Mouse (Mus musculus) adrenal gland, adult 18-20 months (tissue): Measurements from ENCODE around the gene Hectd2. TPM values are rescaled to one million over a fixed set of nuclear protein-coding genes. Genes with fewer than 3 reads are reported as not detected.

Experiments
- DNase-seq, 2 experiments: peaks; one replicate each; pipeline ENCODE4 v3.0.0; 2021 to 2022; ENCODE audit warnings: low spot score in 2 of 2
- total RNA-seq, 2 experiments: library from RNA; stranded (reverse); gene quantifications; 1 replicate in 1 of 2; 2 replicates in 1 of 2; pipeline ENCODE4 v1.2.3; 2021

The Hectd2 gene
- total RNA-seq, 2 experiments from 2014 or later, result 1.4 to 2.7 TPM

DNA sequence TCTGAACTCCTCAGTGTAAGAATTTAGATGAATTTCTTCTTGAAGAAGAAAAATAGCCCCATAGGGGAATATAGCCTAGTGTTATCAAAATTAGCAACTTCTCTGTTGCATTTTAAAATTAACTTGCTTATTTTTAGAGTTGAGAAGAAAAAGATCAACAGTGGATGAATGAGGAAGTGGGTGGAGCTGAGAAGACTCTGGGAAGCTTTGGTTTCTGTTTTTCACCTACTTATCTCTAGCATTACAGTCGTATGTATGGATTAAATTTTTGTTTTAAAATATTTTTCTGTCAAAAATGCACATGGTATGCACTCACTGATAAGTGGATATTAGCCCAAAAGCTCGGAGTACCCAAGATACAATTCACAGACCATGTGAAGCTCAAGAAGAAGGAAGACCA, 6.7 kb downstream of the Hectd2 start:
- DNase-seq, result no peak

DNA sequence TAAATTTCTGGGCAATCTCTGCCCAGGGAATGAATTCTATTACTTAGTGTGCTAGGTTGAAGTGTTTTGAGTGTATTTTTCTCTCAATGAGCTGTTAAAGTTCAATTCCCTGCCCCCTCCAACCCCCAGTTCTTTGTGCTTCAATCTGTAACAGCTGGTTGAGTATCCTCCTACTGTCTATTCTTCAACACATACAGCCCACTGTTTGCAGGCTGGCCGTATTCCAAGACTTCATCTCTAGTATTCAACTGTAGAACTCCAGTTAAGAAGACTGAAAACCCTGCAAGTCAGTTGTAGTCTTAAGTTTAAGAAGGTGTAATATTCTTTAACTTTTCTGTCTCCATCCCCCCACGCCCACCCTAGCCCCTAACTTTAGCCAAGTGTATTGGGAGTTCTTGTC, 10.0 kb downstream of the Hectd2 start:
- DNase-seq, result no peak

DNA sequence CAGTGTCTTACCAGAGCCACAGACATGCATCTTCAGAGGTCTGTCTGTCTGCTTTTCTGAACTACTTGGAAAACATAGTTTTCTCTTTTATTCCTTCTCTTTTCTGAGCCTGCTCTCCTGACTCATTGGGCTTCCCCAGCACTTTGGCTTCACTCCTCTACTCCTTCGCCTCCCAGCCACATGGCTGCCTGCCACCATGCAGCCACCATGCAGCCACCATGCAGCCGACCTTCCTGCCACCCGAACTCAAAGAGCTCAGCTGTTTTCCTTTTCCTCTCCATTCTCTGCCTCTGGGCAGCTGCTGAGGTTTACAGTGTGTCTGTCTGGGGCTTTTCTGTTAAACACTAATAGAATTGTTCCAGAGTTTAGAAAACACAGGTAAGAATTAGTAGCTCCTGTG, 19.5 kb downstream of the Hectd2 start:
- no peak for DNase-seq

DNA sequence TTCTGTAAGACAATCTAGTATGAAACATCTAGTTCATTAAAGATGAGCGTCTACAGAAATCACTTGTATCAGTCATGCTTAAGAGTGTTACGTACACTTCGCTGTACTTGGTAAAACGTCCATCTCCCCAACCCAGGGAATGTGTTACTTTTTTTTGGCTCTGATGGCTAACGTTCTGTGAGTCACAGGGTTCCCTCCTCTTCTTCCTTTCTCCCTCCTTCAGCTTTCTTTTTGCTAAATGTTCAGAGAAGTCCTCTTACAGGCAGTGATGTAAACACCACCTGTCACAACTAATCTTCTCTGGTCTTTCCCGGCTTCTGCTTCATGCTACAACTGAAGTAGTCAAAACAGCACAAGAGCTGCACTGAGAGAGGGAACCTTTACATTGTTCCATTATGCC, 20.7 kb downstream of the Hectd2 start:
- DNase-seq, result no peak

DNA sequence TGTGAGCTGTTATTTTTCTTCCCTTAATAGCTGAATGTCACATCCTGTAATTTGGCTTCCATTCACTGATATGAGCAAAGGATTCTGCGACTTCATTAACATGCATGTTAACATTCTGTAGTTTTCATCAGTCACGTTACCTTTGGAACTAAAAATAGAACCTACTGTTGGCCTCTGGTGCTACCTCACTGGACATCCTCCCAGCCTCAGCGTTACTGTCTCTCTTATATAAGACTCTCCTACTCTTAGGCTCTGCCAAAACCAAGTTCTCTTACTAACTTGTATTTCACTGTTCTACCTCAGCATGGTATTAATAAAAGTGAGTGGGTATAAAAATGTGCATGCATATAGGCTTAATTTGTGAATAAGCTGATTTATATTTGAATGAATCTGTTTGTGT, 26.4 kb downstream of the Hectd2 start:
- DNase-seq, result no peak

DNA sequence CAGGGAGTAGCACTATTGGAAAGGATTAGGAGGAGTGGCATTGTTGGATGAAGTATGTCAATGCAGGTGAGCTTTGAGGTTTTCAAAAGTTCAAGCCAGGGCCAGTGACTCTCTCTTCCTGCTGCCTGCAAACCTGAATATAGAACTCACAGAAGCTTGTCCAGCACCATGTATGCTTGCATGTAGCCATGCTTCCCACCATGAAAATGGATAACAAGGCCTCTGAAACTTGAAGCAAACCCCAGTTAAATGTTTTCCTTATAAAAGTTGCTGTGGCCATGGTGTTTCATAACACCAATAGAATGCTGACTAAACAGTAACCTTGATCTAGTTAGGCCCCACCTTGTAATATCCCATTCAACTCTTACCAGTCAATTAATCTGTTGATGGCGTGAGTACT, 27.7 kb downstream of the Hectd2 start:
- DNase-seq, result no peak

DNA sequence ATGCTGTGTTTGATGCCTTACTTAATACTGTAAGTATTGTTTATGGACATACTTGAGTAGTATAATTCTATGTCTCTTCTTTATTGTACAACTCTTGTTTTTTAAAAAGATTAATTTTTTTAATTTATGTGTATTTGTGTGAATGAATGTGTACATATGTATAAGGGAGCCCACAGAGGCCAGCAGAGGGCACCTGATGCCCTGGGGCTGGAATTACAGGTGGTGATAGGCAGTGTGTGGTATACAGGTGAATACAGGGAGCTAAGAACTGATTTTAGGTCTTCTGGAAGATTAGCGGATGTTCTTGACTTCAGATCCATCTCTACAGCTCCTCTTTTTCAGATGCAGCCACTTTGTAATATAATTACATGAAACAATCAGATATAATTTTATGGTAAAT, 31.1 kb downstream of the Hectd2 start:
- no peak for DNase-seq

DNA sequence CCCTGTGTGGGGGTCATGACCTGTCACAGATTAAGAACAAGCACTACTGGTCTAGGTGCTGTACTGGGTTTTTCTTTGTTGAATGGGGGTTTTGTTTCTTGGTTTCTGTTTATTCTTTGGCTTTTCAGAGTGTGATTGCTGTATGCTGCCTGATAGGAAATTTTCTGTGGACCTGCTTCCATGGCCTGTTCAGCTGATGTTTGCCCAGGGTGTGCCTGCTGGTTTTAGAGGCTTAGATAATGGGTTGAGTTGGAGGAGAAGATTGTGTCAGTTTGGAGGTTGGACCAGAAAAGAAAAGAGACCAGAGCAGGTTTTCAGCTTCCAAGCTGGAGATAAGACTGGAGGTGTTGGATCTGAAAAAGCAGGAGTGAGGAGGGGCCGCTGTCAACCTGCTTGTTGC, 40.0 kb downstream of the Hectd2 start:
- DNase-seq, result no peak

DNA sequence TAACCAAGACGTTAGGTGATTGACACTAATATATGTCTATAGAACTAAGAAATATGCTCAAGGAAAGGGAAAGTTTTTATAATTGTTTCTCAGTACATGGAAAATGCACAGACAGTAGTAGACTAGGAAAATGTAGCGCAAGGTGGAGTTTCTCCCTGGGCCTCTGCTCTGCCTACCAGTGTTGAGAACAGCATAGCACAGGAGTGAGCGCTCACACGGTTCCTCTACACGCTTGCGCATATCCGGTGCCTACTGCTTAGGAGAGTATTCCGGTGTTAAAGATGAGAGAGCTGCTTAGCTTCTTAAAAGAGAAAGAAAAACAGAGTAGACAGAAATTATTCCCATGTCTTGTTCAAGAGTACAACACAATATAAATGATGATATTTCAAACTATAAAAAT, 47.4 kb downstream of the Hectd2 start:
- no peak for DNase-seq

DNA sequence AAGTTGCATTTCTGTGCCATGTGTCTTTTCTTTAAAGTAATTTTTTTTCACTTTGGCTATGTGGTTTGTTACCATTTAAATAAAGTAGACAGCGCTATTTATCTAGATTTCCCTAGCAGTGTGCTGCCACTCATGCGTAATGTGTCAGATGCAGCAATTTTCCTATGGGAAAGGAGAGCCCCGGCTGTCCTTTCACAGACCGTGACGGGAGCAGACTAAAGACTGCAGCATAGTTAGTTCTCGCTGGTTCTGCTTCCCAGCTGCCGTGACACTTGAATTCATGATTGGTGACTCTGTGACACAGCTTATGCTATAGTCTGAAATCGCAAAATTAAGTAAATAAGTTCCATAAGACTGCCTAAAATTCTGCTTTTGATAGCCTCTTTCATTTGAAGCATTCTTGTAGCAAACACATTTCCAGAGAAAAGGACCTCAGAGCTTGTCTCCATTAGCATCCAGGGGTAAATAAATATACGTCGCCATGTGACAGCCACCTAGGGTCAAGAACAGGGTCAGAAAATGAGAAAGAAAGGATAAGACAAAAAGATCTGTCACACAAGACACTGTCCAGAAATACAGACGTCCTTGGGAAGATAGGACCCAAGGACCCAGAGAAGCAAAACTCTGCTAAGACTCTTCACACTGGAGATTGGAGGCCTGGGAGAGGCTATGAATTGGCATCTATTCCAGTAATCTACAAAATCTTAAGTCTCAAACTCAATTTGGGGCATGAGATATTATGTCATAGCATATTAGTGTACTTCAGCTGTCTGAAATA, 48.3 kb downstream of the Hectd2 start:
- no peak for DNase-seq

DNA sequence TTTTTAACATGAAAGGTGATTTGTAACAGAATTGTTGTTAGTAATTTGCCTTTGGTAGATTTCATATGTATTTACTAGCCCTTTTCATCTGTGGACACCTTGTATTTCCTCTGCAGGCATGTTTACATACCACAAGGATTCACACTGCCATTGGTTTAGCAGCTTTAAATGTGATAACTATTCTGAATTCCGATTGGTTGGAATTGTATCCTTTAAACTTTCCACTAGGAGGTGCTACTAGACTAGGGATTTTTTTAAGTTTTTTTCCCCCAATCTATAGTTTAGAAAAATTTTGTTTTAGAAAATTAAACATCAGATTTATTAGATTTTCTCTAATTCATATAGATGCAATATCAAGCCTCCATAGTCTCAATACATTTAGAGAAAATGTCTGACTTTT, 51.8 kb downstream of the Hectd2 start:
- DNase-seq, result no peak

DNA sequence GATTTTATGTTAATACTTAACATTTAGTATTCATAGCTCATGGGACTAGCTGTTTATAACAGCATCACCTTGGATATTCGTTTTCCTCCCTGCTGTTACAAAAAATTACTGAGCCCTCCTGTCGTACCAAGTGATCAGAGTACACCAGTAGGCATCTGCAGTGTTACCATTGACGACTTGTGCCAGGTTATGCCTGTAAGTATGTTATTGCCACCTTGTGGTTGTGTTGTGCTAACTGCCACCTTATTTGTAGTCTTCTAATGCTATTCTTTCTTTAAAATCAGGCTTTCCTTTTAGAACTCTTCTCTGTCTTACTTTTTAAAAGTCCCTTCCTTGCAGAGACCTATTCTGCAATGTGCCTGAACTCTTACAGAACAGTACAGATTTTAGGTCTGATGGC, 54.8 kb downstream of the Hectd2 start:
- no peak for DNase-seq

DNA sequence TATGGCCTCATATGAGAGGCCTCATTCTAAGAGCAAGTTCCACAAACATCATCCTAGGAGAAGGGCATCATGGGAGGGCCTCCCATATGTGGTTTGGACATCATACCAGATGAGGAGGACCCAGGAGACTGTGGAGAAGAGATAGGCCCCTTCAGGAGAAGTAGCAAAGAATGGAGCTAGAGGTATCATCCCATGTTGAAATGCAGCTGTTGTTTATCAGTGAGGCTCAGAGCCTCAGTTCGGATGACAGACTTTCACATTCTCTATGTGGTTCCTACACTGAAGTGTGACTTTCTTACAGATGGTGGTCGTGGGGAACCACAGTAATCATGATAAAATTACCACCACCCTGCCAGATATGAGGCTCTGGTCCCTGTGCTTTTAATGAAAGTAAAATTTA, 55.9 kb downstream of the Hectd2 start:
- no peak for DNase-seq

DNA sequence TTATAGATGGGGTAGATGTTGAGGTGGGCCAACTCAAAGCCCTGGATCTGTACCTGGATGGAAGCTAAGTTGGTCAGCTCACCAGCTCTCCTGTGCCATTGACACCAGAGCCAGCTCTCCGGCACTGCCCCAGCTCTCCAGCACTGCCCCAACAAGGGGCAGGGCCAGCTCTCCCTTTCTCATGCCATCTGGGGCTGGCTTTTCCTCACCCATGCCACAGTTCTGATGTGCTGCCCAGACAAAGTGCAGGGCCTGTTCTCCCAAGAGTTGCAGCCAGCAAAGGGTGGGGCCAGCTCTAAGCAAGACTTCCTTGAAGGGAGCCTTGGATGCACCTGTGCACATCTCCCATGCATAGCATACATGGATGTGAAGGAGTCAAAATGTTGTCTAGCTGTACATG, 71.5 kb downstream of the Hectd2 start:
- no peak for DNase-seq

DNA sequence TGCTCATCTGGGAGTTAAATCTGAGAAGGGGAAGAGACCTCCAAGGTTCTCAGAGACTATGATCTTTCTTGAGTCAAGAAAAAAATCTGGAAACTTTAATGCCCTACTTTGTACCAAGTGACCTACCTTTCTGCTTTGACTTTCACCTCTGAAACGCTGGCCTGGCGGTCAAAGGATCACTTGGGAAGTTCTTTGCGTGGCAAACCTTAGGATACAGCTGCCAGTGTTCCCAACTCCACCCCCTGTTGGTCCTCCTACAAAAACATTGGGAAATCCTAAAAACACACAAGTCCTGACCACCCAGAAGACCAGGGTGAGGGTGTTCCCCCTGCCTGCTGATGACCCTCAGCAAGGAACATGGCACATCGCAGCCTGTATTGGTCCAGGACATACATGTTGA, 72.4 kb downstream of the Hectd2 start:
- no peak for DNase-seq

DNA sequence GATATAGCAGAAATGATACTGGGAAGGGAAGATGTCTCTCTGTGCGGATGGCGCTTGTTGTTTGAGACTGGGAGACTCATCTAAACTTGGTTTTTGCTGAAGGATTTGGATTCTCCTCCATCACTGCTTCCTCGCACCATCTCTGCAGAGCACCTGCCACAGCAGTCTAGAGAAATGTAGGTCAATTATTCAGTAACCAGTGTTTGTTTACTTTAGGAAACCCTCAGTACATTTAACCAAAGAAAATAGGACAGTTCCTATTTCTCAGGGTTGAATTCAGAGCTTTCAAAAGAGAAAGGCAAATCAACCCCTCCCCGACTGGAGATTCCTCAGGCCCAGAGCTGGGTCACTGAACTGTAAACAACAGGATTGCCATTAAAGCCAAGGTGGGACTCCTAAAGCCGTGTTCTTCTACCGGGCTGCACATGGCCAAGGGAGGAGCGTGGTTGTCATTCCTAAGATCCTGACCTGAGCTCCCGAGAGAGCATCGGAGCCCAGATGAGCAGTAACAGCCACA, 75.0 kb downstream of the Hectd2 start:
- DNase-seq, result no peak

DNA sequence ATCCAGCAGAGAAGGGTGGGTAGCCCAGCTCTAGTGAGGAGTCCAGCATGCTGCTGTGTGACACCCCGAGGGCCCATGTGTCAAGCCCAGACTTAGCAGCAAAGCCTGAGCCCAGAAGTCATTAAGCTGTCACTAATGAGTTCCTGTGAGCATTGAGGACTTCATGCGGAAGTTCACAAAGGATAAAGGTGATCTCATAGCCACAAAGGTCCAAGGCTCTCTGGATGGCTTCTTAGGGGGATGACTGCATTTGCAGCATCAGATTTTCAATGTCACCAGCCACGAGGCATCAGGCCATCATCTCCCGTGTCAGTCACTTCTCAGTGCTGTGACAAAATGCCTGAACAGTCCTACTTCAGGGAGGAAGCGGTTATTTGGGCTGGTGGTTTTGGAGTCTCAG, 75.9 kb downstream of the Hectd2 start:
- no peak for DNase-seq

DNA sequence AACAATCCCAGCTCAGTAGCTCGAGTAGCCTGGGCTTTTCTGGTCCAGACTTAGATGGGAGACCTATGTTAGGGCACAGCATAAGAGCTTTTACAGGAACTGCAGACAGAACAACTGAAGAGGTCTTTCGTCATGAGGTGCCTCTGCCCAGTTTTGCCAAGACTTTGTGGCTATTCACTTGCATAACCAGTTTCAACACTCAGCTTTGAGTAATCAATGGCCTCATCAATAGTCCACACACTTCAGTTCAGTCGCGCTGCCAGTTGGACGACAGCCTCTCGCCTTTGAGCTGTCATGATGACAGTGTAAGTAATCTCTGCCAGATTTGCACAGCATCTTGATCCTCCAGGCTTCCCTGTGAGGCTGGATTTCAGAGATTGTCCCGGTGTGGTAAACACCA, 80.3 kb downstream of the Hectd2 start:
- no peak for DNase-seq

DNA sequence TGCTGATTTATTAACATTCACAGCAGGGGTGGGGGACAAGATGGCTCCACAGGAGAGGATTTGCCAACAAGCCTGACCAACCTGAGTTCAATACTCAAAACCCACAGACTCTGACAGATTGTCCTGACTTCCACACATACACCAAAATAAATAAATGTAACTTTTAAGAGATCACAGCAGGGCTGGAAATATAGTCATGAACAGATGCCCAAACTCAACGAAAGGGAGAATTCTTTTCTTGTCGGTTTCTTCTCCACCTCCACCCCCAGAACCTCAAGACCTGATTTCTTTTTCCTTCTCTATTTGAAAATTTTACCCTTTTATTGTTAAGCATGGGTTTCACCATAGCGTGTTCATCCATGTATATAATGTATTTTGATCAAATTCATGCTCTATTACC, 82.8 kb downstream of the Hectd2 start:
- DNase-seq, result no peak

DNA sequence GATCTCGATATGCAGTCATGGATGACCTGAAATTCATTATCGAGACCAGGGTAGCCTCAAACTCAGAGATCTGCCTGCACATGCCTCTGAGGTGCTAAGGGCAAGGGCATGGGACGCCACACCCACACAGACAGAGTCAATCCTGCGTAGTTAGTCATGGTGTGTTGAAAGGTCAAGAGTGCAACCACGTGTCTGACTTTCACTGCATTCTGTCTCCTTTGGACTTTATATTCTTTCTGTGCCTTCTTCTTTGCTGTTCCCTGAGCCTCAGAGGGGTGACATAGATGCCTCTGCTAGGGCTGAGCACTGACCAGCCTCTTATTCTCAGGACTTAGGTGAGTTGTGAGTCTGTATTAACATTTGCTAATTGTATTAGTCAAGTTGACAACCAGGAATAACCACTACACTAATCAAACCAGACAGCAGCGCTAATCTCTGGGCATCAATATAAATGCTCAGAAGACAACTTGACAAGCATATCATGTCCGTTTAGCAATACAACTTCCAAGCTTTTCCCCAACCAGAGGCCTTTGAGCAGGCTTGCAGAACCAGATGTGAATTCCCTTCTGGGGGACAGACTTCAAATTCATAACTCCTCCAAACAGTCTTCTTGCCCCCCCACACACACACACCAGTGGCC, 83.6 kb downstream of the Hectd2 start:
- no peak for DNase-seq

DNA sequence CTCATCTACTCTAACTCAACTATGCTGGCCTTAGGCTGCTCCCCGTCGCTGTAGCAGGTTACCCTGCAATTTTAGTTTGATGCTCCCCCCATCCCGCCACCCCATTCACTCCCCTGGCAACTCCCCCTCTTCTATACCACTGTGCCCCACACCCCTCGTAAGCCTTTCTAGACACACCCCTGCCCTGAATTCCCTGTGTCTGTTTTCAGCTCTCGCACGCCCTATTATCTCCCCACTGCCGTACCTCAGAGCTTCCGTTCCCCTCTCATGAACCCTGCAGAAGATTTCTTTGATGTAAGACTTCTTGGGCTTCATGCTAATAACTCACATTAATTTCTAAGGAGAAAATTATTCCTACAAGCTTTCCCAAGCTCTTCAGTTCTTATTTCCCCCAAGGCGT, 84.6 kb downstream of the Hectd2 start:
- DNase-seq, result no peak

DNA sequence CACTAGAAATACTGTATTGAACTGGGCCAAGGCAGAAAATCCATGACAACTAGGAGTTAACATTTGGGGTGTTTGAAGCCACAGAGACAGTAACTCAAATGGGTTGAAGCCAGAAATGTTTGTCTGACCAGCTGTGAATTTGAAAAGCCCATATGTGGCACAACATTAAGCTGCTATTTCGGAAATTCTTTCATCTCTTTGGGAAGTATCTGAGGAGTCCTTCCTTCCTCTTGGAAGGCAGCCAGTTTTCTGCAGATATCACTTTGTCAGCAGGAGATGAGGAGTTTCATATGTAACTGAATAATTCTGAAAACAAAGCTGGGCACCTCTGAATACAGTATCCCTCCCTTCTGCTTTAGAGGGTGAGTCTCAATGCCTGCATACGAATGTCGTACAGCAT, 86.7 kb downstream of the Hectd2 start:
- no peak for DNase-seq

DNA sequence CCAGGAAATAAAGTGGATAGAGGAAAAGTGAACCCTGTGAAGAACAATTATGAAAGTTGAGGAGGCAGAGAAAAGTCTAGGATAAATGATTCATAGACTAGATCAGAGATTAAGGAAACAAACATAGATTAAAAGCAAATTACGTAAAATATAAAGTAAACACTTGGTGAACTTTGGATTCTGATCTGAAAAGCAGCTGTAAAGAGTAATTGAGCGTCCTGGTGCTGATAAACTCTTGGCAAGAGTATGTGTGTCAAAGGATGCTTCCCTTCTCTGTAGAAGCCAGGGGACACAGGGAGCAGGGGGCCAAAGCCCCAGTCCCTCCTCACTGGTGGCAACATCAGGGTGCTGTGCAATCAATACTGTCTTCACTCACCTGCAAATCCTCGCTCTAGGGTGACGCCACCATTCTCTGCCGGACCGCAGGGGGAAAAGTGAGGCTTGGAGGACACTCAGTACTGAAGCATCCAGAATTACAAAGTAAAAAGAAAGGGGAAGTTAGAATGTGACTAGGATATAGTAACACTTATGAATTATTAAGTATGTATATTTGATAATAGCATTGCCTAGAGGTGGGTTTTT, 91.0 kb downstream of the Hectd2 start:
- DNase-seq, result no peak
